ENCODE assay signal across 8 mouse cellular contexts in genomic region chr7:101302691-101303090, GRCm38 (mm10). TPM values are rescaled to one million over a fixed set of nuclear protein-coding genes. Genes with fewer than 3 reads are reported as not detected.
DNase-seq lines count a peak whose midpoint lies in the region; ATAC-seq and TF ChIP-seq lines count a peak whose summit lies in the region.

No protein-coding gene starts in this region.

- WGBS in heart, postnatal 0 days: 36% methylated on average over 7 of the region's 7 CpGs
- WGBS in hindbrain, embryonic 14.5 days: 33% methylated on average over 7 of the region's 7 CpGs
- 23% methylated on average over 7 of the region's 7 CpGs for WGBS in midbrain, embryonic 14.5 days

- no peak for ATAC-seq in heart, postnatal 0 days (ENCODE audit: insufficient read depth, low read depth)
- ATAC-seq in hindbrain, embryonic 14.5 days (ENCODE audit: low FRiP score): no peak
- ATAC-seq in midbrain, embryonic 14.5 days (ENCODE audit: low FRiP score, low TSS enrichment): no peak

- DNase-seq in heart, postnatal 0 days (ENCODE audit: low spot score): no peak
- DNase-seq in heart, postnatal 10 days: no peak
- no peak for DNase-seq in hindbrain, embryonic 14.5 days (ENCODE audit: low spot score)
- no peak for DNase-seq in midbrain, embryonic 14.5 days
- no peak for DNase-seq in left cerebral cortex, postnatal 36 days (ENCODE audit: low spot score in 2 of 2)
- no peak for DNase-seq in spleen, adult 18-20 months
- no peak for DNase-seq in right cerebral cortex, postnatal 14 days

- TF ChIP-seq EP300 in heart, postnatal 0 days (IDR thresholded peaks at IDR 0.05; ENCODE audit: low read depth): no peak

- H3K4me1 ChIP-seq in heart, postnatal 0 days (ENCODE audit: control insufficient read depth, insufficient read depth): peaks cover 9% of the 10 kb centered on the region; the same call in 1 of the 2 replicates
- no peaks in the 10 kb centered on the region for H3K4me1 ChIP-seq in brown adipose tissue, adult 24 weeks (ENCODE audit: control insufficient read depth, insufficient read depth, insufficient read length, low read length)
- H3K4me1 ChIP-seq in hindbrain, embryonic 14.5 days (replicated peaks; ENCODE audit: control insufficient read depth, insufficient read depth, low read length): peaks cover 6% of the 10 kb centered on the region; the same call in 1 of the 2 replicates
- H3K4me1 ChIP-seq in midbrain, embryonic 14.5 days (ENCODE audit: control insufficient read depth, insufficient read depth, low read length): peaks cover 10% of the 10 kb centered on the region; the same call in 1 of the 2 replicates

- H3K4me3 ChIP-seq in heart, postnatal 0 days (ENCODE audit: low read depth, low read length): peak overlapping the region; percentile 78
- 0 out of 2 replicates have a peak overlapping the region, but pooled peaks have one; percentile 77 for H3K4me3 ChIP-seq in brown adipose tissue, adult 24 weeks (ENCODE audit: insufficient read depth, low read depth, low read length)
- peak overlapping the region; percentile 68 for H3K4me3 ChIP-seq in hindbrain, embryonic 14.5 days (replicated peaks; ENCODE audit: low read length)
- H3K4me3 ChIP-seq in midbrain, embryonic 14.5 days (replicated peaks; ENCODE audit: low read depth, low read length): peak overlapping the region; percentile 67

- H3K9ac ChIP-seq in heart, postnatal 0 days (replicated peaks; ENCODE audit: low read depth, low read length): peak overlapping the region; percentile 69
- H3K9ac ChIP-seq in hindbrain, embryonic 14.5 days: peak overlapping the region; percentile 69
- H3K9ac ChIP-seq in midbrain, embryonic 14.5 days (replicated peaks; ENCODE audit: low read length): peak overlapping the region; percentile 57; the same call in 1 of the 2 replicates

- peak overlapping the region; percentile 88 for H3K4me2 ChIP-seq in heart, postnatal 0 days (ENCODE audit: low read depth, low read length)
- peak overlapping the region; percentile 81 for H3K4me2 ChIP-seq in hindbrain, embryonic 14.5 days (replicated peaks)
- peak overlapping the region; percentile 80 for H3K4me2 ChIP-seq in midbrain, embryonic 14.5 days (ENCODE audit: low read length)

- intact Hi-C loops in heart, postnatal 10 days (cut with DNase I): loop anchor here (5.0 kb wide), 1 partner anchor 315 kb away; no protein-coding TSS in a partner anchor
- intact Hi-C loops in left cerebral cortex, postnatal 36 days (cut with DNase I): no loop called here

- no peak for TF ChIP-seq CTCF in heart, postnatal 0 days (IDR thresholded peaks at IDR 0.05; ENCODE audit: low read depth)

- H3K27me3 ChIP-seq in heart, postnatal 0 days (ENCODE audit: control insufficient read depth, insufficient read depth, low read length): no peaks in the 10 kb centered on the region
- H3K27me3 ChIP-seq in hindbrain, embryonic 14.5 days (ENCODE audit: control insufficient read depth, insufficient read depth, low read length): 0 out of 2 replicates have a peak, but pooled peaks cover 4% of the 10 kb centered on the region
- peaks cover 10% of the 10 kb centered on the region; the same call in 1 of the 2 replicates for H3K27me3 ChIP-seq in midbrain, embryonic 14.5 days (ENCODE audit: control insufficient read depth, insufficient read depth, low read length)

- H3K27ac ChIP-seq in heart, postnatal 0 days (ENCODE audit: low read depth): peak overlapping the region; percentile 84
- no peak overlapping the region for H3K27ac ChIP-seq in brown adipose tissue, adult 24 weeks (replicated peaks; ENCODE audit: low read depth, low read length)
- H3K27ac ChIP-seq in hindbrain, embryonic 14.5 days: peak overlapping the region; percentile 7; the same call in 1 of the 2 replicates
- H3K27ac ChIP-seq in midbrain, embryonic 14.5 days (replicated peaks; ENCODE audit: low read depth, low read length): peak overlapping the region; percentile 45; the same call in 1 of the 2 replicates

- H3K9me3 ChIP-seq in heart, postnatal 0 days (replicated peaks; ENCODE audit: control insufficient read depth, low read length): no peaks in the 10 kb centered on the region
- H3K9me3 ChIP-seq in hindbrain, embryonic 14.5 days (ENCODE audit: control insufficient read depth, low read length): no peaks in the 10 kb centered on the region
- no peaks in the 10 kb centered on the region for H3K9me3 ChIP-seq in midbrain, embryonic 14.5 days (ENCODE audit: control insufficient read depth, low read length)

- no peaks in the 10 kb centered on the region for H3K36me3 ChIP-seq in heart, postnatal 0 days (replicated peaks; ENCODE audit: control insufficient read depth, insufficient read depth, low read length)
- no peaks in the 10 kb centered on the region for H3K36me3 ChIP-seq in hindbrain, embryonic 14.5 days (replicated peaks; ENCODE audit: control insufficient read depth, insufficient read depth)
- no peaks in the 10 kb centered on the region for H3K36me3 ChIP-seq in midbrain, embryonic 14.5 days (ENCODE audit: control insufficient read depth, insufficient read depth, low read length)

RNA-seq across cellular contexts. Expression of gene Atg16l2, which starts 0.6 kb away (rescaled TPM):
- 67.1 and 93.8 TPM in 2 replicates for total RNA-seq in heart, postnatal 0 days (2014; rRNA removed; ENCODE audit: low replicate concordance)
- 15.9 and 20.5 TPM in 2 replicates for polyA plus RNA-seq in heart, postnatal 0 days (2015; fragmentation: Nextera tagmentation; extraction: Ambion mirVana)
- total RNA-seq in heart, postnatal 10 days (2021): 10 to 100 TPM; 11.4 to 13.7 TPM
- 2.9 and 7.5 TPM in 2 replicates for polyA plus RNA-seq in brown adipose tissue, adult 24 weeks (2012; ENCODE audit: insufficient read depth, insufficient read length, missing spikeins)
- polyA plus RNA-seq in hindbrain, embryonic 14.5 days (2014; fragmentation: Nextera tagmentation; extraction: Ambion mirVana): 19.3 and 21.3 TPM in 2 replicates
- 17.6 and 20.6 TPM in 2 replicates for polyA plus RNA-seq in midbrain, embryonic 14.5 days (2014; fragmentation: Nextera tagmentation; extraction: Ambion mirVana)
- total RNA-seq in left cerebral cortex, postnatal 36 days (2021): 10 to 100 TPM; 52.7 to 55.5 TPM

RNA-seq across cellular contexts. Expression of gene Stard10, which starts 14.2 kb away (rescaled TPM):
- 62.6 and 76.7 TPM in 2 replicates for total RNA-seq in heart, postnatal 0 days (2014; rRNA removed; ENCODE audit: low replicate concordance)
- polyA plus RNA-seq in heart, postnatal 0 days (2015; fragmentation: Nextera tagmentation; extraction: Ambion mirVana): 45.9 and 53.6 TPM in 2 replicates
- total RNA-seq in heart, postnatal 10 days (2021): 10 to 100 TPM; 22.1 to 32.3 TPM
- polyA plus RNA-seq in brown adipose tissue, adult 24 weeks (2012; ENCODE audit: insufficient read depth, insufficient read length, missing spikeins): 36.6 and 41.4 TPM in 2 replicates
- 12.7 and 14.3 TPM in 2 replicates for polyA plus RNA-seq in hindbrain, embryonic 14.5 days (2014; fragmentation: Nextera tagmentation; extraction: Ambion mirVana)
- 8.8 and 8.9 TPM in 2 replicates for polyA plus RNA-seq in midbrain, embryonic 14.5 days (2014; fragmentation: Nextera tagmentation; extraction: Ambion mirVana)
- total RNA-seq in left cerebral cortex, postnatal 36 days (2021): 10 to 100 TPM; 75.7 to 85.6 TPM

RNA-seq across cellular contexts. Expression of gene Arap1, which starts 45.2 kb away (rescaled TPM):
- 36.2 and 101 TPM in 2 replicates for total RNA-seq in heart, postnatal 0 days (2014; rRNA removed; ENCODE audit: low replicate concordance)
- 18.6 and 19.8 TPM in 2 replicates for polyA plus RNA-seq in heart, postnatal 0 days (2015; fragmentation: Nextera tagmentation; extraction: Ambion mirVana)
- 10 to 100 TPM; 49.4 to 50.7 TPM for total RNA-seq in heart, postnatal 10 days (2021)
- 23.3 and 25.6 TPM in 2 replicates for polyA plus RNA-seq in brown adipose tissue, adult 24 weeks (2012; ENCODE audit: insufficient read depth, insufficient read length, missing spikeins)
- 11.3 and 11.5 TPM in 2 replicates for polyA plus RNA-seq in hindbrain, embryonic 14.5 days (2014; fragmentation: Nextera tagmentation; extraction: Ambion mirVana)
- 2.0 and 8.7 TPM in 2 replicates for polyA plus RNA-seq in midbrain, embryonic 14.5 days (2014; fragmentation: Nextera tagmentation; extraction: Ambion mirVana)
- total RNA-seq in left cerebral cortex, postnatal 36 days (2021): 10 to 100 TPM; 16.5 to 17.6 TPM
